In the genomic region with DNA sequence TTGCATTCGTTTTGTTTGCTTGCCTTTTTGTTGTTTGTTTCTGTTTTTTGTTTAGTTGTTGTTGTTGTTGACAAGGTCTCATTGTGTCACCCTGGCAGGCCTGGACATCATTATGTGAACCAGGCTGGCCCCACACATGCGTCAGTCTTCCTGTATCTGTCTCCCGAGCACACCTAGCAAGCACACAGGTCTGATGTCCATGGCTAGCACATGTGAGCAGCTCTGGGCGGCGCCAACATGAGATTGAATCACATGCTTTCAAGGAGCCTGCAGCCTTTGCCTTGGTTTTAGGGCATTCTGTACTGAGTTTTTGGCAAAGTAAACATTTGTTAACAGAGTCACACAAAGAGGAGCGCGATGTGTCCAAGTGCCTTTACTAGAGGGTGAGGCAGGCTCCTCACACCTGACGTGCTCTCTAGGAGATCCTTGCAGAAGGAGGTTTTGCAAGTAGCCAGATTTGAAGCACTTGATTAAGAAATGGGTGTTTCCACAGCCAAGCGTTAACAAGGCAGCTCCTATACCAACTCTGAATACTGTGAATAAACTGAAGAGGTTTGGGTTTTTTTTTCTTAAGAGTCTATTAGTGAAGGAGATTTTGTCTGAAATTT, we compare ENCODE assay signal across 18 mouse cellular contexts.
"Had no signal": no experiment of that assay in that cellular context is flagged by ENCODE, and none has a peak within 500 bp of the region (broad histone marks: within the 10 kb centered on the region; RNA-seq: fewer than 3 reads in every experiment).

No protein-coding gene starts in this region.

- H3K4me1 ChIP-seq: liver, embryonic 13.5 days; liver, embryonic 15.5 days; midbrain, embryonic 10.5 days; midbrain, embryonic 12.5 days; neural tube, embryonic 15.5 days; stomach, embryonic 15.5 days had no signal

- H3K9me3 ChIP-seq: liver, embryonic 13.5 days; liver, embryonic 15.5 days; lung, embryonic 15.5 days; midbrain, embryonic 10.5 days; midbrain, embryonic 12.5 days; neural tube, embryonic 13.5 days; neural tube, embryonic 15.5 days; stomach, embryonic 15.5 days had no signal

- ATAC-seq: liver, postnatal 0 days; midbrain, embryonic 16.5 days had no signal

- H3K9ac ChIP-seq: liver, embryonic 13.5 days; liver, embryonic 15.5 days; liver, postnatal 0 days; lung, embryonic 15.5 days; midbrain, embryonic 12.5 days; neural tube, embryonic 13.5 days; neural tube, embryonic 15.5 days; stomach, embryonic 15.5 days had no signal

- H3K4me3 ChIP-seq: liver, embryonic 13.5 days; liver, embryonic 15.5 days; lung, embryonic 15.5 days; midbrain, embryonic 10.5 days; midbrain, embryonic 12.5 days; myocyte; neural tube, embryonic 13.5 days; neural tube, embryonic 15.5 days; stomach, embryonic 15.5 days had no signal

- H3K4me2 ChIP-seq: liver, embryonic 11.5 days; liver, embryonic 13.5 days; liver, embryonic 15.5 days; lung, embryonic 15.5 days; midbrain, embryonic 12.5 days; neural tube, embryonic 13.5 days; neural tube, embryonic 15.5 days; stomach, embryonic 15.5 days had no signal

- H3K36me3 ChIP-seq: liver, embryonic 13.5 days; liver, embryonic 15.5 days; lung, embryonic 15.5 days; midbrain, embryonic 10.5 days; midbrain, embryonic 12.5 days; neural tube, embryonic 13.5 days; neural tube, embryonic 15.5 days; stomach, embryonic 15.5 days had no signal

- H3K27ac ChIP-seq: liver, embryonic 13.5 days; liver, embryonic 15.5 days; lung, embryonic 15.5 days; midbrain, embryonic 10.5 days; midbrain, embryonic 12.5 days; neural tube, embryonic 13.5 days; neural tube, embryonic 15.5 days; stomach, embryonic 15.5 days; stomach, postnatal 0 days had no signal

- DNase-seq: liver, embryonic 13.5 days; liver, postnatal 0 days; midbrain, embryonic 14.5 days; right cerebral cortex, postnatal 14 days; thymus, adult 2 months; thymus, postnatal 25 days; thymus, postnatal 4 days had no signal

- H3K27me3 ChIP-seq: liver, embryonic 13.5 days; liver, embryonic 15.5 days; lung, embryonic 15.5 days; midbrain, embryonic 12.5 days; neural tube, embryonic 13.5 days; neural tube, embryonic 15.5 days; stomach, embryonic 15.5 days had no signal
